Mouse (Mus musculus) small intestine, adult 2 months (tissue): ENCODE results near the gene Mtss1l.

ENCODE experiments used
- CTCF ChIP-seq: fragments of 200-500 bp; IDR thresholded peaks from 2 replicates; pipeline ENCODE4 v1.5.1; 2012; ENCODE audit warnings: low read depth, mild to moderate bottlenecking, control low read depth, inconsistent platforms, low read length, moderate library complexity, mixed read lengths; ENCODE audit not compliant: insufficient replicate concordance, insufficient read length; ENCODE audit errors: extremely low read depth
- POLR2A ChIP-seq: fragments of 200-500 bp; IDR thresholded peaks from 2 replicates; pipeline ENCODE4 v1.6.1; 2012; ENCODE audit warnings: low read depth, mild to moderate bottlenecking, control low read depth, inconsistent platforms, low read length, moderate library complexity

DNA sequence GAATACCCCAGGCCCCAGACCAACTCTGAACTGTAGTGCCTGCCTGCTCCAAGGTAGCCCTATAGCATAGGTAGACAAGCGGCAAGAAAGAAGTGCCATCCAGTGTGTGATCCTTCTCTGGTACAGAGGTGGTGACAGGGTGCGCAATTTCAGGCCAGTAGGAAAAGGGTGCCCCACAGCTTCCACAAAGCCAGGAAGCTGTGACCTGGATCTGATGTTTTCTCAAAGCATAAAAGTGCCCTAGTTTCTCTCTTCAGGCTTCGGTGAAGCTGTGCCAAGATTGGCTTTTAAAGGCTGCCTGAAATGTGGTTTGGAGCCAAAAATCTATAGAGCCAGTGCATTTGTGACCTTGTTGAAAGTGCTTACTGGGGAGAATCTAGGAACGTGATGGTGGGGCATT lies 26.4 kb upstream of the Mtss1l start:
- TF ChIP-seq CTCF = no peak
- TF ChIP-seq POLR2A = no peak
